Comparison of ENCODE assay signal across 16 mouse cellular contexts in genomic region chr8:122464985-122465384, GRCm38 (mm10). TPM values are rescaled to one million over a fixed set of nuclear protein-coding genes. Genes with fewer than 3 reads are reported as not detected.
"Had no signal": no experiment of that assay in that cellular context is flagged by ENCODE, and none has a peak within 500 bp of the region (broad histone marks: within the 10 kb centered on the region; RNA-seq: fewer than 3 reads in every experiment).

No protein-coding gene starts in this region.

- H3K9ac ChIP-seq: lung, embryonic 15.5 days; midbrain, embryonic 13.5 days; neural tube, embryonic 15.5 days had no signal

- H3K4me2 ChIP-seq: lung, embryonic 15.5 days; midbrain, embryonic 13.5 days; neural tube, embryonic 15.5 days had no signal

- DNase-seq: kidney, adult 8-10 months; kidney, postnatal 25 days; lung, postnatal 14 days; right cerebral cortex, adult 18-20 months; right cerebral cortex, postnatal 25 days had no signal

- H3K9me3 ChIP-seq: limb, embryonic 10.5 days; lung, embryonic 15.5 days; midbrain, embryonic 13.5 days; neural tube, embryonic 15.5 days had no signal

- ATAC-seq: intestine, postnatal 0 days; midbrain, embryonic 13.5 days had no signal

- H3K4me3 ChIP-seq: left cerebral cortex, adult 2 months; limb, embryonic 10.5 days; lung, embryonic 15.5 days; midbrain, embryonic 13.5 days; neural tube, embryonic 15.5 days had no signal

- H3K27ac ChIP-seq: left cerebral cortex, adult 2 months; limb, embryonic 10.5 days; macrophage; midbrain, embryonic 13.5 days; neural tube, embryonic 15.5 days had no signal

RNA-seq across cellular contexts. Expression of gene Snai3, which starts 4.5 kb away (rescaled TPM):
- total RNA-seq: layer of hippocampus, postnatal 25 days; left cerebral cortex, postnatal 14 days; midbrain, postnatal 0 days had no signal
- polyA plus RNA-seq: limb, embryonic 10.5 days; macrophage; midbrain, embryonic 13.5 days; midbrain, postnatal 0 days; neural tube, embryonic 11.5 days had no signal
